Mouse (Mus musculus): ENCODE results near the gene Prkrip1. TPM values are rescaled to one million over a fixed set of nuclear protein-coding genes. Genes with fewer than 3 reads are reported as not detected.

Gene Prkrip1
- polyA plus RNA-seq (2014; fragmentation: Illumina TruSeq; extraction: RNeasy Lipid Tissue Mini Kit (QIAGEN cat#74804); ENCODE audit: low replicate concordance) = 15.0 TPM

DNA sequence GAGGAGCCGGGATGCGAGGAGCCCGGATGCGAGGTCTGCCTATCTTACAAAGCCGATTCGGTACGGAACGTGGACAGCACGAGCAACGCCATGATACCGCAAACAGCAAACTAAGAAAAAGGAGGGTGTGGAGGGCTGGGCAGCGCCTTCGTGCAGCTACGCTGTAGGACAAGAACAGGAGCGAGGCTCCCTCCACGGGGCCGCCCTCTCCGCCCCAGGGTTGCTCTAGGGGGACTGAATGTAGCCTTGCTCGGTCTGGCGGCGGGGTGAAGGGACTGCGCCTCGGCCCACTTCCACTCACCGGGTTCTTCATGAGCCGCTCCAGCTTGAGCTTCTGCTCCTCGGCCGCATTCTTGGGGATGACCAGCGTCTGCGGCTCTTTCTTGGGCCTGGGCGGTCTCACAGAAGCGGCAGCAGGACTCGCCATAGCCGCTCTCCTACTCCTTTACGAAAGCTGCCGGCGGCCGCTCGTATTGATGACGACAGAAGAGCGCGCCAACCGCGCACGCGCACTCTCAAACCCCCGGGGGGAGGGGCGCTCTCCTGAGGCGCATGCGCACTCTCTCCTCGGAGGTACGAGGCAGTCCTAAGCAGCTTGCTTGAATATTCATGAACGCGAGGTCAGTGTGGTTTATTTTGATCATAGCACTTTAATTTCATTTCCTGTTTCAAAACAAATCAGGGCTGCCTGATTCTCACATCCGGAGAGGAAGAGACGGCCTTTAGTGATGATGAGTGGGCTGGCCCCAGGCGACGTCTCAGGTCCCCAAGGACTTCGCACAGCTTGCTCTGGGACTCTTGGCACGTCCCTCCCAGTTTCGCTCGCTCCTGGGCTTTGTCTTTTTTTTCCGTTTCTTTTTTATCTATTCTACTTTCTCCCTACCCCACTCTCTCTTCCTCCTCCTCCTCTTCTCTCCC is at the start of gene Prkrip1:
TSS of gene Prkrip1 (minus strand) at position 490 of the 918 bp plus-strand sequence.

DNA sequence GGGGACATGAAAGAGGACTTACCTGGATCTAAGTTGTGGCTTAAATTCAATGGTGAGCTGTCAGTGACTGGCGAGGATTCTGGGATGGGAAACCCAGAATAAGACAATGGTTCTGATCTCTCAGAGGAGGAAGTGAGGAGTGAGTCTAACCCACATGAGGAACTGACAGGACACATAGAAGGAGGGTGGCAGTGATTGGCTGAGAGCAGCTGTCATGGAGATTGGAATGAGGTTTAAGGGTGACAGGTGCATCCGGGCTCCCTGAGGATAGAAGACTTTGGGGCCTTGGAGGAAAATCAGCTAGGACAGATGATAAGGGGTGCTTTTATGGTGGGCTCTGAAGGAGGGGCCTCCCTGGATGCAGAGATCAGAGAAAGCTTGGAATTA is 47.7 kb upstream of the Prkrip1 start, which contains the start of gene Sh2b2:
TSS of gene Sh2b2 (minus strand) at position 105 of the 387 bp plus-strand sequence.

DNA sequence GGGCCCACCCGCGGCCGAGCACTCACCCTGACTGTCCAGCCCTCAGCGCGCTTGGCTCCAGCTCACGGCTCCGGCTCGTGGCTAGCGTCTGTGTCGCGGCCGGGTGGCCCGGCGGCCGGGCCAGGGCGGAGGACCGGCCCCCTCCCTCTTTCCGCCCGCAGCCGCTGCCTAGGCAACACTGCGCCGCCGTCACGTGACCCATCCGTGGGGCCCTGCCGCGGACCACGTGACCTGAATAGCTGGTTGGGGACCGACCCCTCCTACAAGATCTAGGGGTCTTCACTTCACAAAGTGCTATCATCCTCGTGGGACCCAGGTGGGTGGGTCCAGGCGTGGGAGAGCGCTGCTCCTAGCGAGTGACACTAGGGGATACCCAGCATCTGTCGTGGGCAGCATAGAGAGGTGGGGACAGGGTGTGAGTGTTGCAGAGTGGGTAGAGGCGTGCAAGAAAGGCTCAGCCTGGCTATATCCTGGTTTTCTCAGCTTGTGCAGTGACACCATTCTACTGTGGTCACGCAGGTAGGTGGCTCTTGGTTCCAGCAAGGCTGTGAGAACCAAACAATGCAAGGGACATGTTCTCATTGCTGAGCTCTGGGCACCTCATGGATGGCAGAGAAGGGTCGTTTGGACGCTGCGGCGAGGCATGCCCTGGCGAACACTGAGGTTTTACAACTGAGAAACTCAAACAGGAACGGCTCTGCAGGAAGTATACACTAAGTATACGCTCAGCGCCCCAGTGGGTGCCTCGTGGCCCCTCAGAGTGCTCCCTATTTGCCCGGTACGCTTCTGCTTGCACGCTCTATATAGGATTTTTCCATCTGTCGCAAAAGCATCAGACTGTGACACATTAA is 28.0 kb downstream of the Prkrip1 start, which contains the start of gene Orai2:
TSS of gene Orai2 (minus strand) at position 202 of the 851 bp plus-strand sequence.

DNA sequence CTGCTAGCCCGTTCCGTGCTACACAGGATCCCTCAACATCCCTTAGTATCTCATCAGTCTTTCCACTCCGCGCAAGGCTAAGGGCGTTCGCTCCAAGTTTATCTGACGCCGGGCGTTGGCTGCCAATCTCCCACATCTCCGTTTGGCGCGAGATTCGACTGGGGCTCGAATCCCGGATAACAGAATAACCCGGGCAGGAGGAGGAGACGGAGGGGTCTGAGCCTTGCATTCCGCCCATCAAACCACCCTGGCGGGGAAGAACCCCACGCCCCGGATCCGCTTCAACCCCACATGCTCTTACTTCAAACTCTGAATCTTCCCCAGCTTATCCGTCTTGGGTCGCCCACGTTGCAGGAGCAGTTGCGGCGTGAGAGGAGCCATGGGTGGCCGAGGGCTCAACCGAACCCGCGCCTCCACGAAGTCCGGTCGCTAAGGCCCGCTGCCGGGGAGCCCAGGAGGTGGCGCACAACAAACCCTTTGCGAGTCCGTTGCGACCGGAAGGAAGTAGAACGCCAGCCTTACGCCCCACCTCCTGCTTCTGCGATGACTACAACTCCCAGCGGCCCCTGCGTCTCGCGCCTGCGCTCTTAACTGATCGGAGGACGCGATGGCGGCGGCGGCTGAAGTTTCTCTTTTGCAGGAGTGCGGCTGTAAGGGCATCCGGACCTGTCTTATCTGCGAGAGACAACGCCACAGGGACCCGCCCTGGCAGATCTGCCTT is 63.0 kb downstream of the Prkrip1 start, which contains the start of the genes Lrwd1 and Alkbh4:
TSS of gene Lrwd1 (minus strand) at position 504 of the 721 bp plus-strand sequence.
TSS of gene Alkbh4 (plus strand) at position 576 of the 721 bp plus-strand sequence.

Other genes starting within 250 kb of the Prkrip1 start
- 0.63 TPM for gene Ssc4d, start 224.4 kb downstream of the Prkrip1 start, polyA plus RNA-seq (2014; fragmentation: Illumina TruSeq; extraction: RNeasy Lipid Tissue Mini Kit (QIAGEN cat#74804); ENCODE audit: low replicate concordance)
- gene Zp3, start 218.9 kb downstream of the Prkrip1 start, polyA plus RNA-seq (2014; fragmentation: Illumina TruSeq; extraction: RNeasy Lipid Tissue Mini Kit (QIAGEN cat#74804); ENCODE audit: low replicate concordance) = not detected
- 0.07 TPM for gene Dtx2, start 204.2 kb downstream of the Prkrip1 start, polyA plus RNA-seq (2014; fragmentation: Illumina TruSeq; extraction: RNeasy Lipid Tissue Mini Kit (QIAGEN cat#74804); ENCODE audit: low replicate concordance)
- gene Upk3b, start 160.5 kb downstream of the Prkrip1 start, polyA plus RNA-seq (2014; fragmentation: Illumina TruSeq; extraction: RNeasy Lipid Tissue Mini Kit (QIAGEN cat#74804); ENCODE audit: low replicate concordance) = 0.15 TPM
- gene Upk3bl, start 144.5 kb downstream of the Prkrip1 start, polyA plus RNA-seq (2014; fragmentation: Illumina TruSeq; extraction: RNeasy Lipid Tissue Mini Kit (QIAGEN cat#74804); ENCODE audit: low replicate concordance) = not detected
- gene Rasa4, start 115.0 kb downstream of the Prkrip1 start, polyA plus RNA-seq (2014; fragmentation: Illumina TruSeq; extraction: RNeasy Lipid Tissue Mini Kit (QIAGEN cat#74804); ENCODE audit: low replicate concordance) = 0.74 TPM
- gene Polr2j, start 82.3 kb downstream of the Prkrip1 start, polyA plus RNA-seq (2014; fragmentation: Illumina TruSeq; extraction: RNeasy Lipid Tissue Mini Kit (QIAGEN cat#74804); ENCODE audit: low replicate concordance) = 3.5 TPM
- 0.37 TPM for gene Lrwd1, start 62.9 kb downstream of the Prkrip1 start, polyA plus RNA-seq (2014; fragmentation: Illumina TruSeq; extraction: RNeasy Lipid Tissue Mini Kit (QIAGEN cat#74804); ENCODE audit: low replicate concordance)
- gene Alkbh4, start 62.8 kb downstream of the Prkrip1 start, polyA plus RNA-seq (2014; fragmentation: Illumina TruSeq; extraction: RNeasy Lipid Tissue Mini Kit (QIAGEN cat#74804); ENCODE audit: low replicate concordance) = 0.74 TPM
- 0.97 TPM for gene Orai2, start 28.2 kb downstream of the Prkrip1 start, polyA plus RNA-seq (2014; fragmentation: Illumina TruSeq; extraction: RNeasy Lipid Tissue Mini Kit (QIAGEN cat#74804); ENCODE audit: low replicate concordance)
- gene Sh2b2, start 47.6 kb upstream of the Prkrip1 start, polyA plus RNA-seq (2014; fragmentation: Illumina TruSeq; extraction: RNeasy Lipid Tissue Mini Kit (QIAGEN cat#74804); ENCODE audit: low replicate concordance) = not detected

Measured in small intestine, adult 10 weeks (tissue).